Mouse (Mus musculus): ENCODE data around the gene Relb.

GRCm38 (mm10) chr7:19575559-19575958 lies 53.7 kb downstream of the Relb start:
- TF ChIP-seq E2F4 (IDR thresholded peaks at IDR 0.05; ENCODE audit: insufficient read depth), result no peak
- no peak for TF ChIP-seq POLR2A (IDR thresholded peaks at IDR 0.05; ENCODE audit: insufficient read length, low read depth)
- TF ChIP-seq POLR2AphosphoS2 (IDR thresholded peaks at IDR 0.05; ENCODE audit: insufficient read length, low read depth), result no peak
- TF ChIP-seq USF1 (IDR thresholded peaks at IDR 0.05; ENCODE audit: low read depth), result no peak
- no peak for TF ChIP-seq REST (IDR thresholded peaks at IDR 0.05; ENCODE audit: insufficient read depth, insufficient read length)
- TF ChIP-seq CEBPB (IDR thresholded peaks at IDR 0.05; ENCODE audit: insufficient read depth, poor library complexity, severe bottlenecking), result no peak
- no peak for TF ChIP-seq MYOD1 (IDR thresholded peaks at IDR 0.05; ENCODE audit: control insufficient read depth in 1 of 3, insufficient read length in 2 of 3, low read depth in 2 of 3)

All from myocyte (in vitro differentiated cells).